Mouse (Mus musculus) limb, embryonic 12.5 days (tissue): ENCODE measurements around the gene Hist1h2bf. TPM values are rescaled to one million over a fixed set of nuclear protein-coding genes. Genes with fewer than 3 reads are reported as not detected.
"Not testable (repeated sequence)": the region's sequence is repeated elsewhere in the genome, so short reads cannot be mapped to it uniquely, and the experiment has no call there.

Source experiments
- ATAC-seq: fragments of 200-750 bp; cut with Nextera tagmentation; 2 replicates; pipeline ENCODE4 v1.8.0; 2017; ENCODE audit warnings: low read depth, moderate TSS enrichment; ENCODE audit not compliant: insufficient number of reproducible peaks, insufficient read depth, low FRiP score, low TSS enrichment
- H3K27ac ChIP-seq: fragments of 300-500 bp; sonication (generic); 2 replicates; pipeline ENCODE4 v1.5.1; 2016; ENCODE audit warnings: mild to moderate bottlenecking, moderate library complexity
- H3K27me3 ChIP-seq: fragments of 300-500 bp; sonication (generic); 2 replicates; pipeline ENCODE4 v1.6.1; 2016; ENCODE audit warnings: mild to moderate bottlenecking, moderate library complexity
- H3K36me3 ChIP-seq: fragments of 300-500 bp; sonication (generic); 2 replicates; pipeline ENCODE4 v1.6.1; 2016; ENCODE audit warnings: mild to moderate bottlenecking, moderate library complexity
- H3K4me1 ChIP-seq: fragments of 300-500 bp; sonication (generic); replicated peaks from 2 replicates; pipeline ENCODE4 v1.6.1; 2016
- H3K4me2 ChIP-seq: fragments of 300-500 bp; sonication (generic); 2 replicates; pipeline ENCODE4 v1.6.1; 2016; ENCODE audit warnings: mild to moderate bottlenecking, moderate library complexity
- H3K4me3 ChIP-seq: fragments of 300-500 bp; sonication (generic); replicated peaks from 2 replicates; pipeline ENCODE4 v1.5.1; 2016; ENCODE audit warnings: mild to moderate bottlenecking
- H3K9ac ChIP-seq: fragments of 300-500 bp; sonication (generic); replicated peaks from 2 replicates; pipeline ENCODE4 v1.6.1; 2016; ENCODE audit warnings: mild to moderate bottlenecking, moderate library complexity
- H3K9me3 ChIP-seq: fragments of 300-500 bp; sonication (generic); 2 replicates; pipeline ENCODE4 v1.6.1; 2016; ENCODE audit warnings: mild to moderate bottlenecking, moderate library complexity
- WGBS: fragments of 180-500 bp; shearing (Covaris S2); methylation state at CpG from one replicate; pipeline ENCODE4 v1.1.7; 2016; 5-methylcytosine and 5-hydroxymethylcytosine counted together
- polyA plus RNA-seq: library from polyadenylated mRNA; unstranded; fragments of >200 nt; fragmentation: Nextera tagmentation; extraction: Ambion mirVana; gene quantifications from 2 replicates; pipeline ENCODE4 v1.2.1, GENCODE M21; 2016

The Hist1h2bf gene
- polyA plus RNA-seq, 1 experiment from 2014 or later, result 21.2 TPM

GRCm38 (mm10) chr13:23605052-23605451, 31.1 kb upstream of the Hist1h2bf start:
- WGBS, result 88% methylated on average over 3 of the region's 3 CpGs
- Histone ChIP-seq H3K27ac (no peak overlapping the region), H3K9ac (no peak overlapping the region), H3K36me3 (no peaks in the 10 kb centered on the region), H3K4me1 (no peaks in the 10 kb centered on the region), H3K27me3 (no peaks in the 10 kb centered on the region), H3K4me3 (no peak overlapping the region), H3K9me3 (no peaks in the 10 kb centered on the region), H3K4me2 (no peak overlapping the region)
- ATAC-seq, result no peak

DNA sequence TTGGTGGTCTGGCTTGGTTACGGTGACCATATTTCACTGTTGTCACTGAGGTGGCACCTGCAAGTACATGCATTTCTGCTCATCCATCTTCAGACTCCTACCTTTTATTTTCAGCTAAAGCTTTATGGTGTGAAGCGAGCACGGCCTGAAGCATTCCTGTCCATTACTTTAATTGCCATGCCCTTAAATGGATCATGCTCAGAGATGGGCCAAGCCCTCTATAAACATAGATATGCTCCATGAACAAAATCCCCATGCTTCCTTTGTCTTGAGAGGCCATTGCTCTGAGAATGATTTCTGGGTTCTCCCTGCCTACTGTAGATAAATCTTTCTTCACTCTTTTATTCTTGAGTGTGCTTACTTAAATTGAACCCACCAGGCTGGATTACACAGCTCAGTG, 30.5 kb upstream of the Hist1h2bf start:
- Histone ChIP-seq H3K9me3 (no peaks in the 10 kb centered on the region), H3K36me3 (no peaks in the 10 kb centered on the region), H3K4me3 (no peak overlapping the region), H3K4me1 (no peaks in the 10 kb centered on the region), H3K9ac (no peak overlapping the region), H3K27me3 (no peaks in the 10 kb centered on the region), H3K4me2 (no peak overlapping the region), H3K27ac (no peak overlapping the region)
- WGBS, result 88% methylated on average over 3 of the region's 3 CpGs
- ATAC-seq, result no peak

GRCm38 (mm10) chr13:23603182-23603699, 29.2 kb upstream of the Hist1h2bf start:
- Histone ChIP-seq H3K4me1 (no peaks in the 10 kb centered on the region), H3K9me3 (no peaks in the 10 kb centered on the region), H3K36me3 (no peaks in the 10 kb centered on the region), H3K4me3 (no peak overlapping the region), H3K27ac (no peak overlapping the region), H3K27me3 (no peaks in the 10 kb centered on the region), H3K9ac (no peak overlapping the region), H3K4me2 (no peak overlapping the region)
- WGBS, result 87% methylated on average over 7 of the region's 7 CpGs
- ATAC-seq, result no peak

DNA sequence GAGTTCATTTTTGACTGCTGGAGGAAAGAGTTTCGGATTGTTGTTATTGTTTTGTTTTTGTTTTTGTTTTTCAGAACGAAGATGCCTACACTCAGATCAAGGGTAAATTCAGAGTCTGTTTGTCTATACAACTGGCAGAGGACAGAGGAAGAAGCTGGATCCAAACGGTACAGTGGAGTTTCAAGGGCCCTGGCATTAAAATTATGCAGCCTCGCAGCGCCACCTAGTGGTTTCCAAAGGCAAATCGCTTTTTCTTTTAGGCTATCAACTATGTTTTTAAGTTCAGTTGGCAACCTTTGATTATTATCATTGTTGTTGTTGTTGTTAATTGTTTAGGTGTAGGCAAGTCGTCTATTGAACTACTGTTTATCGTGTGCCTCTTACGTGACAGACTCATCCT, 24.0 kb upstream of the Hist1h2bf start:
- Histone ChIP-seq H3K9ac (no peak overlapping the region), H3K27me3 (no peaks in the 10 kb centered on the region), H3K4me1 (peaks cover 4% of the 10 kb centered on the region; the same call in 1 of the 2 replicates), H3K36me3 (no peaks in the 10 kb centered on the region), H3K4me2 (no peak overlapping the region), H3K9me3 (no peaks in the 10 kb centered on the region), H3K27ac (no peak overlapping the region), H3K4me3 (no peak overlapping the region)
- no peak for ATAC-seq
- WGBS, result 7% methylated on average over 9 of the region's 9 CpGs

GRCm38 (mm10) chr13:23595622-23596372, 21.8 kb upstream of the Hist1h2bf start:
- H3K9ac ChIP-seq, result no peak overlapping the region; the same call in 1 of the 2 replicates
- 78% methylated on average over 7 of the region's 7 CpGs for WGBS

GRCm38 (mm10) chr13:23595185-23595584, 21.2 kb upstream of the Hist1h2bf start:
- no peak overlapping the region for H3K9ac ChIP-seq
- no peaks in the 10 kb centered on the region for H3K27me3 ChIP-seq
- no peak overlapping the region for H3K4me3 ChIP-seq
- 63% methylated on average over 2 of the region's 2 CpGs for WGBS
- no peak for ATAC-seq
- no peak overlapping the region for H3K27ac ChIP-seq
- peaks cover 5% of the 10 kb centered on the region; the same call in 1 of the 2 replicates for H3K4me1 ChIP-seq
- no peaks in the 10 kb centered on the region for H3K36me3 ChIP-seq
- no peak overlapping the region for H3K4me2 ChIP-seq
- no peaks in the 10 kb centered on the region for H3K9me3 ChIP-seq

More at GRCm38 (mm10) chr13:23595622-23596372, 21.8 kb upstream of the Hist1h2bf start:
- H3K9me3 ChIP-seq, result no peaks in the 10 kb centered on the region
- H3K4me2 ChIP-seq, result no peak overlapping the region
- no peak for ATAC-seq
- no peak overlapping the region for H3K4me3 ChIP-seq
- peaks cover 5% of the 10 kb centered on the region; the same call in 1 of the 2 replicates for H3K4me1 ChIP-seq
- H3K36me3 ChIP-seq, result no peaks in the 10 kb centered on the region
- no peak overlapping the region for H3K27ac ChIP-seq
- no peaks in the 10 kb centered on the region for H3K27me3 ChIP-seq

- Histone ChIP-seq H3K4me1 (peaks cover 5% of the 10 kb centered on the region; the same call in 1 of the 2 replicates), H3K27ac (peak overlapping the region; percentile 71), H3K36me3 (no peaks in the 10 kb centered on the region), H3K9me3 (no peaks in the 10 kb centered on the region), H3K27me3 (no peaks in the 10 kb centered on the region), H3K4me3 (no peak overlapping the region), H3K9ac (no peak overlapping the region), H3K4me2 (no peak overlapping the region)
- 66% methylated on average over 5 of the region's 5 CpGs for WGBS
- ATAC-seq, result no peak
Observed at GRCm38 (mm10) chr13:23593051-23593770, 19.2 kb upstream of the Hist1h2bf start.

DNA sequence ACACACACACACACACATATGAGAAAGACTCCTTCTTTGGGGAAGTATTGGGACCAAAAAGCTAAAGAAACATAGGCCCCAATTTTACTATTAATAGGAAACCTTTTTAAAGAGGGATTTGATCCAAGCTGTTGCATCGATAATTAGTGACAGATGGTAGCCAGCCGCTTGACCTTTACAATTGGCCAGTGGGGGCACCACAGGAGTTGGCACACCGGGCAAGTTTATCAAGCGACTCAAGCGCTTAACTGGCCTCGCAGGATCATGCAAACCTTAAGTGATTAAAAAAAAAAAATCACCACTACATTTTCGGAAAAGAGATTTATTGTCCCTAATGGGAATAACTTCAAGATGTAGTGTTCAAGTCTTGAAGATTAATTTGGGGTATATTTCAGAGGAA, 18.6 kb upstream of the Hist1h2bf start:
- no peaks in the 10 kb centered on the region for H3K27me3 ChIP-seq
- H3K4me3 ChIP-seq, result no peak overlapping the region
- WGBS, result 57% methylated on average over 7 of the region's 7 CpGs
- H3K27ac ChIP-seq, result peak overlapping the region; percentile 71; the same call in 1 of the 2 replicates
- H3K9ac ChIP-seq, result no peak overlapping the region
- no peaks in the 10 kb centered on the region for H3K36me3 ChIP-seq
- H3K9me3 ChIP-seq, result no peaks in the 10 kb centered on the region
- H3K4me1 ChIP-seq, result peaks cover 5% of the 10 kb centered on the region; the same call in 1 of the 2 replicates
- H3K4me2 ChIP-seq, result no peak overlapping the region
- no peak for ATAC-seq

DNA sequence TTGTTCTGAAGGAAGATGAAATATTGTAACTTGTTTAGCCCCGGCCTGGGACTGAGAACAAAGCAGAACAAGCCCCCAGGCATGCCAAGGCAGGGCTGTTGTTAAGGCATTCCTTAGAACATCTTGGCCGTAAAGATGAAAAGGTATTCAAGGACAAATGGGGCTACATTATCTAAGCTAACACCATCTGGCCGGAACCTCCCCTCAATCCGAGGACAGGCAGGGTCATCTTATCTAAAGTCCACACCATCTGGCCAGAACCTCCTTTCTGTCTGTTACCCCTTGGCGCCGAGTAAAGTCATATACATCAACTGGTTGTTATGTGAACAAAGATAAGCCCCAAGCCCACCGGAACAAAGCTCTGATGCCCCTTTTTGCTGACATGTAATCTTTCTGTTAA, 17.9 kb upstream of the Hist1h2bf start:
- H3K27ac ChIP-seq, H3K36me3 ChIP-seq, H3K9ac ChIP-seq, ATAC-seq, H3K4me3 ChIP-seq, H3K27me3 ChIP-seq, H3K4me2 ChIP-seq, H3K4me1 ChIP-seq, H3K9me3 ChIP-seq: not testable (repeated sequence)
- 88% methylated on average over 7 of the region's 7 CpGs for WGBS

DNA sequence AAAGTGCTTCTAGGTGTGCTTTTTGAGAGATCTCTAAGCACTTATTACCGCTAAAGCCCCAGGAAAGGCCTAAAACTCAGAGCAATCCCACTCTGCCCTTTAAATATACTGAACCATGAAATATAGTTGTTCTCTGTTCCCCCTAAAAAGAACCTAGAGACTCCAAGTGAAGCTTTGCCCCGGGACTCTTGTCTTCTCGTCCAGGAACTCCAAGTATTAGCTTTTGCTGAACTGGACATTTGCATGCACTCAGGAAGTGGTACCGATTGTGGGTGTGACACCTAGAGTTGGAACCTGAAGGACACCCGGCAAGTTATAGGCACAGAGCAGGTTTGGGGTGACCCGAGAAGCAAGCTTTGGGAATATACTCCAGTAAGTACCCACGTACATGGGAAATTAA, 17.2 kb upstream of the Hist1h2bf start:
- Histone ChIP-seq H3K27ac (no peak overlapping the region), H3K4me3 (no peak overlapping the region), H3K9ac (no peak overlapping the region), H3K4me2 (no peak overlapping the region), H3K4me1 (peaks cover 9% of the 10 kb centered on the region; the same call in 1 of the 2 replicates), H3K27me3 (no peaks in the 10 kb centered on the region), H3K9me3 (no peaks in the 10 kb centered on the region), H3K36me3 (no peaks in the 10 kb centered on the region)
- no peak for ATAC-seq
- 95% methylated on average over 7 of the region's 7 CpGs for WGBS

DNA sequence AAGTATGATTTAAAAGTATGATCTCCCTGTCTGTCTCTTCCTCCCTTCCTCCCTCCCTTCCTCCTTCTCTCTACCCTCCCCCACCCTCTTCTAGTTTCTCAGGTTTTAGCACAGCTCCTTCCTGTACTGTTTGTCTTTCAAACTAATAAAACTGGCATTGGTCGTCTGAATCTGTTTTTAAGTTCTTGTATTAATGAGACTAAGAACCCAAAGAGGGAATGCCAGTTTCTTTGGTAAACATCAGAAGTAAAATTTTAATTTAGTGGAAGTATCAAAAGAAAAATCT, 12.9 kb upstream of the Hist1h2bf start:
- 2% methylated on average over 1 of the region's 1 CpGs for WGBS
- peak overlapping the region; percentile 38; the same call in 1 of the 2 replicates for H3K9ac ChIP-seq
- peak overlapping the region; percentile 44 for H3K4me3 ChIP-seq
- peaks cover 28% of the 10 kb centered on the region for H3K4me1 ChIP-seq
- peak overlapping the region; percentile 76 for H3K4me2 ChIP-seq
- H3K27me3 ChIP-seq, result no peaks in the 10 kb centered on the region
- ATAC-seq, result no peak
- H3K9me3 ChIP-seq, result no peaks in the 10 kb centered on the region
- peak overlapping the region; percentile 97 for H3K27ac ChIP-seq
- H3K36me3 ChIP-seq, result no peaks in the 10 kb centered on the region
